Mouse (Mus musculus) liver, postnatal 0 days (tissue): Measurements from ENCODE around the gene Marc1. TPM values are rescaled to one million over a fixed set of nuclear protein-coding genes. Genes with fewer than 3 reads are reported as not detected.

Experiments used
- ATAC-seq: fragments of 200-750 bp; cut with Nextera tagmentation; 2 replicates; pipeline ENCODE4 v1.8.0; 2017; ENCODE audit warnings: mild to moderate bottlenecking, moderate library complexity
- DNase-seq: peaks from one replicate; pipeline ENCODE4 v3.0.0-alpha.2; 2016
- H3K27ac ChIP-seq: fragments of 300-500 bp; sonication (generic); 2 replicates; pipeline ENCODE4 v1.5.1; 2014; ENCODE audit warnings: antibody characterized with exemption, moderate library complexity, mild to moderate bottlenecking, low read depth
- H3K27me3 ChIP-seq: fragments of 300-500 bp; sonication (generic); 2 replicates; pipeline ENCODE4 v1.6.1; 2014; ENCODE audit warnings: low read length, control low read depth, mixed read lengths; ENCODE audit not compliant: insufficient read depth
- H3K36me3 ChIP-seq: fragments of 300-500 bp; sonication (generic); replicated peaks from 2 replicates; pipeline ENCODE4 v1.6.1; 2014; ENCODE audit warnings: mild to moderate bottlenecking, control low read depth, low read length, moderate library complexity, mixed read lengths; ENCODE audit not compliant: insufficient read depth
- H3K4me1 ChIP-seq: fragments of 300-500 bp; sonication (generic); 2 replicates; pipeline ENCODE4 v1.6.1; 2014; ENCODE audit warnings: antibody characterized with exemption, mild to moderate bottlenecking, control low read depth; ENCODE audit not compliant: insufficient read depth
- H3K4me2 ChIP-seq: fragments of 300-500 bp; sonication (generic); 2 replicates; pipeline ENCODE4 v1.6.1; 2014; ENCODE audit warnings: low read depth, mild to moderate bottlenecking, low read length, moderate library complexity, mixed read lengths
- H3K4me3 ChIP-seq: fragments of 300-500 bp; sonication (generic); 2 replicates; pipeline ENCODE4 v1.5.1; 2014; ENCODE audit warnings: low read depth, low read length
- H3K9ac ChIP-seq: fragments of 300-500 bp; sonication (generic); replicated peaks from 2 replicates; pipeline ENCODE4 v1.6.1; 2014; ENCODE audit warnings: mild to moderate bottlenecking, moderate library complexity
- H3K9me3 ChIP-seq: fragments of 300-500 bp; sonication (generic); 2 replicates; pipeline ENCODE4 v1.6.1; 2016; ENCODE audit warnings: mild to moderate bottlenecking, control low read depth, low read length, mixed read lengths
- CTCF ChIP-seq: sonication (generic); IDR thresholded peaks from 2 replicates; pipeline ENCODE4 v1.5.1; 2016; ENCODE audit warnings: antibody characterized with exemption, low read depth
- EP300 ChIP-seq: IDR thresholded peaks from 2 replicates; pipeline ENCODE4 v1.6.1; 2016; ENCODE audit warnings: antibody characterized with exemption, low read depth, mild to moderate bottlenecking
- WGBS: fragments of 180-500 bp; shearing (Covaris S2); extraction: QIAGEN DNeasy Blood & Tissue Kit; methylation state at CpG from one replicate; pipeline ENCODE4 v1.1.7; 2014; ENCODE audit not compliant: insufficient replicate concordance; 5-methylcytosine and 5-hydroxymethylcytosine counted together
- polyA plus RNA-seq: library from polyadenylated mRNA; unstranded; fragments of >200 nt; fragmentation: Nextera tagmentation; extraction: Ambion mirVana; gene quantifications from 2 replicates; pipeline ENCODE4 v1.2.1, GENCODE M21; 2015

Marc1 gene
- polyA plus RNA-seq, 1 experiment from 2014 or later, result 204 TPM

- ATAC-seq (peak; percentile 66), DNase-seq (peak; percentile 86)
- Histone ChIP-seq H3K27ac (0 out of 2 replicates have a peak overlapping the region, but pooled peaks have one; percentile 30), H3K36me3 (no peaks in the 10 kb centered on the region), H3K4me3 (no peak overlapping the region), H3K9me3 (no peaks in the 10 kb centered on the region), H3K4me1 (0 out of 2 replicates have a peak, but pooled peaks cover 7% of the 10 kb centered on the region), H3K9ac (no peak overlapping the region), H3K4me2 (peak overlapping the region; percentile 47; the same call in 1 of the 2 replicates), H3K27me3 (no peaks in the 10 kb centered on the region)
- 8% methylated on average over 18 of the region's 18 CpGs for WGBS
- TF ChIP-seq EP300 (no peak), CTCF (peak; percentile 85)
Measured at GRCm38 (mm10) chr1:184771202-184771890, 39.8 kb downstream of the Marc1 start.

- H3K4me3 ChIP-seq, result no peak overlapping the region
- DNase-seq, result no peak
- no peaks in the 10 kb centered on the region for H3K4me1 ChIP-seq
- no peak overlapping the region for H3K27ac ChIP-seq
- ATAC-seq, result no peak
- no peaks in the 10 kb centered on the region for H3K36me3 ChIP-seq
- no peaks in the 10 kb centered on the region for H3K9me3 ChIP-seq
- H3K27me3 ChIP-seq, result no peaks in the 10 kb centered on the region
- WGBS, result 53% methylated on average over 3 of the region's 3 CpGs
- TF ChIP-seq CTCF (no peak), EP300 (no peak)
- no peak overlapping the region for H3K4me2 ChIP-seq
- no peak overlapping the region for H3K9ac ChIP-seq
Measured at GRCm38 (mm10) chr1:184763866-184764265, 47.2 kb downstream of the Marc1 start.

- WGBS, result 65% methylated on average over 5 of the region's 5 CpGs
- H3K36me3 ChIP-seq, result no peaks in the 10 kb centered on the region
- H3K4me3 ChIP-seq, result no peak overlapping the region
- TF ChIP-seq EP300 (no peak), CTCF (no peak)
- DNase-seq, result no peak
- no peak overlapping the region for H3K27ac ChIP-seq
- H3K27me3 ChIP-seq, result no peaks in the 10 kb centered on the region
- H3K9me3 ChIP-seq, result no peaks in the 10 kb centered on the region
- no peak overlapping the region for H3K4me2 ChIP-seq
- no peak overlapping the region for H3K9ac ChIP-seq
- no peak for ATAC-seq
- H3K4me1 ChIP-seq, result no peaks in the 10 kb centered on the region
Measured at GRCm38 (mm10) chr1:184762941-184763340, 48.2 kb downstream of the Marc1 start.

GRCm38 (mm10) chr1:184761988-184762387 lies 49.1 kb downstream of the Marc1 start:
- Histone ChIP-seq H3K9me3 (no peaks in the 10 kb centered on the region), H3K27ac (no peak overlapping the region), H3K4me1 (no peaks in the 10 kb centered on the region), H3K4me3 (no peak overlapping the region), H3K36me3 (no peaks in the 10 kb centered on the region), H3K27me3 (no peaks in the 10 kb centered on the region), H3K4me2 (no peak overlapping the region), H3K9ac (no peak overlapping the region)
- TF ChIP-seq CTCF (no peak), EP300 (no peak)
- ATAC-seq, result no peak; the same call in 1 of the 2 replicates
- no peak for DNase-seq
- WGBS, result 58% methylated on average over 4 of the region's 4 CpGs

GRCm38 (mm10) chr1:184752671-184753070 lies 58.4 kb downstream of the Marc1 start:
- no peak for TF ChIP-seq EP300
- TF ChIP-seq CTCF, result no peak
- no peak overlapping the region for H3K4me2 ChIP-seq
- no peak overlapping the region for H3K9ac ChIP-seq
- DNase-seq, result no peak
- H3K9me3 ChIP-seq, result no peaks in the 10 kb centered on the region
- 0 out of 2 replicates have a peak, but pooled peaks cover 2% of the 10 kb centered on the region for H3K27me3 ChIP-seq
- no peak overlapping the region for H3K4me3 ChIP-seq
- H3K27ac ChIP-seq, result no peak overlapping the region
- no peak for ATAC-seq
- WGBS, result 64% methylated on average over 5 of the region's 5 CpGs
- H3K36me3 ChIP-seq, result no peaks in the 10 kb centered on the region
- H3K4me1 ChIP-seq, result no peaks in the 10 kb centered on the region

GRCm38 (mm10) chr1:184750114-184750664 lies 60.9 kb downstream of the Marc1 start:
- no peak for DNase-seq
- Histone ChIP-seq H3K36me3 (no peaks in the 10 kb centered on the region), H3K9me3 (no peaks in the 10 kb centered on the region), H3K4me1 (no peaks in the 10 kb centered on the region), H3K27me3 (0 out of 2 replicates have a peak, but pooled peaks cover 4% of the 10 kb centered on the region), H3K4me2 (no peak overlapping the region), H3K27ac (no peak overlapping the region), H3K9ac (no peak overlapping the region), H3K4me3 (no peak overlapping the region)
- WGBS, result 59% methylated on average over 11 of the region's 11 CpGs
- TF ChIP-seq EP300 (no peak), CTCF (no peak)
- ATAC-seq, result no peak
